Mouse (Mus musculus): ENCODE results near the gene Snph.
A peak's percentile ranks its signal among the peaks of the same experiment; 100 is the strongest.

Snph gene

GRCm38 (mm10) chr2:151544673-151545072 lies 87.7 kb downstream of the Snph start:
- DNase-seq (ENCODE audit: inconsistent age in 2 of 2, low spot score in 1 of 2): no peak

DNA sequence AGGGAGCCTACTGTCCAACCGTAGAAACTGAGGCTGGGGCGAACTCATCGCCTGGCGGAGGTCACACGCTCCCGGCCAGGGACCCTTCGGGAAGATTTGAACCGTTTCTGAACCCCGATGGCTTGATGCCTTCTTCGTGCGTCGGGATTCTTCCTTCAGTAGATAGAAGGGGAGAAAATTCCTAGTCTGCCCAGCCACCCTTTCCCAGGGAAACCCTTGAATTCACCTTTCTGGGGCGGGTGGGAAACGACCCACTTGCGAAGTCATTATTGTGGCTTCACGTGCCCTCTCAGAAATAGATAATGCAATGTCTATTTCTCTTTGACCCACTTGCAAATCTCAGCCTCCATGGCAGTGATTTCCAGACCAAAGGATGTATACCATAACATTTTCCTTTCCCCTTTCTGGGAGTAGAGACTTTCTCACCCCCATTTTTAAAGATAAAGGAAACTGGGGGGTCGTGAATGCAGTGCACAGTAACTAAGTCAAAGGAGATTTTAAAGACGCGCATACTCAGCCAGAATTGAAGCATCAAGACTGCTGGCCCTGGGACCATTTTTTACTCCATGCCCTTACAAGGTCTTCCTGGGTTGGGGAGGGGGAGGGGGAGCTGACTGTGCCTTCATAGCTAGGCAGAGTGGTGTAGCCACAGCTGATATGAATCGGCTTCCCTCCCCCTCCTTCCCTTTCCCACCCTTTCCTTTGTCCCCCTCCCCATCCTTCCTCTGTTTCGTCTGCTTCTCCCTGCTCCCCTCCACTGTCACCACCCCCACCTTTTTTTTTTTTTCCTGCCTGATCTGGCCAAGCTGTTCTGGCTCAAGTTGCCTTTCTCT lies 89.1 kb downstream of the Snph start:
- DNase-seq (ENCODE audit: inconsistent age in 2 of 2, low spot score in 1 of 2): peak; percentile 55 to 85

DNA sequence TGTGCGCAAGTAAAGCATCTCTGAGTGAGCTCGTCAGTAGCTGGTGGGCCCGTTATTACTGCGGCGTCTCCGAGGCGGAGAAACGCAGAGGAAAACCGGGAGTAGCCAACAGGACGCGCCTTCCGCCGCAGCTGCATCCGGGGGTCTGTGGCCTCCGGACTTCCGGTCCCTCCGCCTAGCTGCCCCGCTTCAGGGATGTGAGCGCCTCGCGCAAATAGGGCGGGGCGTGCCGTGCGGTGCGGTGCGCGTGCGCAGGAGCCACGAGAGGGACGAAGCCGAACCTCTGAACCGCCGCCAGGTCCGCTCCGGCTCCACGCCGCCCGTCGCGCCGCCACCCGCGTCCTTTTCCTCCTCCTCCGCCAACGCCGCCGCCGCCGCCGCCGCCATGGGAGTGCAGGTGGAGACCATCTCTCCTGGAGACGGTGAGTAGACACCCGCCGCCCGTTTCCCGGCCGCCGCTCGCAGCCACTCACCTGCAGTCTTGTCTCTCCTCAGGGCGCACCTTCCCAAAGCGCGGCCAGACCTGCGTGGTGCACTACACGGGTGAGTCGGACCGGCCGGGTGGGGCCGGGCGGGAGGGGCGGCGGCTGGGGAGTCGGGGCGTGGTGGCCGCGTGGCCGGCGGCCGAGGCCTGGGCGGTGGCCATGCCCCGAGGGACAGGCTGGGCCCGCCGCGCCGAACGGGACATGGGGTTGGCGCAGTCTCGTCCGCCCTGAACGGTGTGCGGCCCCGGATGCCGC lies 89.9 kb downstream of the Snph start, which contains the start of gene Fkbp1a:
TSS of gene Fkbp1a (plus strand) at position 161 of the 740 bp plus-strand sequence.
- DNase-seq (ENCODE audit: inconsistent age in 2 of 2, low spot score in 1 of 2): peak; percentile 98 to 99

All from adrenal gland, adult (tissue).